Mouse (Mus musculus) embryonic facial prominence, embryonic 11.5 days (tissue): ENCODE results near the gene Txndc15. TPM values are rescaled to one million over a fixed set of nuclear protein-coding genes. Genes with fewer than 3 reads are reported as not detected.
A peak's percentile ranks its signal among the peaks of the same experiment; 100 is the strongest.

Experiments used
- ATAC-seq: fragments of 200-750 bp; cut with Nextera tagmentation; replicated peaks from 2 replicates; pipeline ENCODE4 v1.8.0; 2017; ENCODE audit warnings: low read depth; ENCODE audit not compliant: insufficient number of reproducible peaks, low FRiP score, low TSS enrichment
- DNase-seq: peaks from one replicate; pipeline ENCODE4 v3.0.0-alpha.2; 2015; ENCODE audit warnings: low spot score
- H3K27ac ChIP-seq: fragments of 300-500 bp; sonication (generic); replicated peaks from 2 replicates; pipeline ENCODE4 v1.5.1; 2014; ENCODE audit warnings: mild to moderate bottlenecking, low read depth, low read length, control low read depth
- H3K27me3 ChIP-seq: fragments of 300-500 bp; sonication (generic); 2 replicates; pipeline ENCODE4 v1.6.1; 2014; ENCODE audit warnings: mild to moderate bottlenecking, low read length, moderate library complexity, mixed read lengths; ENCODE audit not compliant: control insufficient read depth, insufficient read depth
- H3K36me3 ChIP-seq: fragments of 300-500 bp; sonication (generic); replicated peaks from 2 replicates; pipeline ENCODE4 v1.6.1; 2014; ENCODE audit warnings: low read depth, mild to moderate bottlenecking, low read length, moderate library complexity, mixed read lengths; ENCODE audit not compliant: control insufficient read depth, insufficient read depth
- H3K4me1 ChIP-seq: fragments of 300-500 bp; sonication (generic); 2 replicates; pipeline ENCODE4 v1.6.1; 2014; ENCODE audit warnings: low read length, mixed read lengths; ENCODE audit not compliant: control insufficient read depth, insufficient read depth
- H3K4me2 ChIP-seq: fragments of 300-500 bp; sonication (generic); 2 replicates; pipeline ENCODE4 v1.6.1; 2014; ENCODE audit warnings: low read depth, mild to moderate bottlenecking, control low read depth, low read length, moderate library complexity
- H3K4me3 ChIP-seq: fragments of 300-500 bp; sonication (generic); 2 replicates; pipeline ENCODE4 v1.5.1; 2014; ENCODE audit warnings: low read depth, low read length, control low read depth
- H3K9ac ChIP-seq: fragments of 300-500 bp; sonication (generic); replicated peaks from 2 replicates; pipeline ENCODE4 v1.6.1; 2014; ENCODE audit warnings: mild to moderate bottlenecking, control low read depth, low read length
- H3K9me3 ChIP-seq: fragments of 300-500 bp; sonication (generic); replicated peaks from 2 replicates; pipeline ENCODE4 v1.6.1; 2016; ENCODE audit warnings: mild to moderate bottlenecking, low read length, inconsistent platforms, mixed read lengths; ENCODE audit not compliant: control insufficient read depth
- WGBS: fragments of 180-500 bp; shearing (Covaris S2); extraction: QIAGEN DNeasy Blood & Tissue Kit; methylation state at CpG from one replicate; pipeline ENCODE4 v1.1.7; 2014; 5-methylcytosine and 5-hydroxymethylcytosine counted together
- polyA plus RNA-seq: library from polyadenylated mRNA; unstranded; fragments of >200 nt; fragmentation: Nextera tagmentation; extraction: Ambion mirVana; gene quantifications from 2 replicates; pipeline ENCODE4 v1.2.1, GENCODE M21; 2014

Txndc15 gene
- polyA plus RNA-seq: 97.6 and 99.6 TPM in 2 replicates

DNA sequence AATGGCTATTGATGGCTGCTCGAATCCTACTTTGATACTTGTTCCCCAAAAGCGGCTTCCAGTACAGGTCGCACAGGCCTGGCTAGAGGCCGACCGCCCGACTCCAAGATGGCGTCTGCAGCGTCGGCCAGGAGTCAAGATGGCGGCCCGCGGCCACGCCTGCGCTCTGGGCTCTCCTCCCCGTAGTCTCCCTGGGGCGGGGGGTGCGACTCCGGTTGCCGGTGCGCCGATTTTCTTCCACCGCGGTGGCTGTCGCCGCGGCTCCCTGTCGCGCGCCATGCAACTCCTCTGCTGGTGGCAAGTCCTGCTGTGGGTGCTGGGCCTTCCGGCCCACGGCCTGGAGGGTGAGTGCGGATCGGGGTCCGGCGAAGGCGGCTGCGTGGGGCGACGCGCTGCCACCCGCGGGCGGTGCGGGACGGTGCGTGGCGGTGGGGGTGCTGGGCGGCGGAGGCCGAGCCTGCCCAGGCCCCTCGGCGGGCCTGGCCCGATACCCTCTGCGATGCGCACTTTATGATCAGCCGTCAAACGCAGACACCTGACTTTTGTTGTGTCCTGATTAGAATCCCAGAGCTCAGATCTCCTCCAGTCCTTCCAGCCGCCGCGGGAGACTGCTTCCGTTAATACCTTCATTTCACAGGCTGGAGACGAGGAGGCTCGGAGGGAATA is at the start of gene Txndc15:
Txndc15 (plus strand) TSS at position 150 of the 666 bp plus-strand sequence.
- 2% methylated on average over 49 of the region's 63 CpGs for WGBS
- peak; percentile 89 for DNase-seq
- Histone ChIP-seq H3K4me2 (peak within 1 kb of the TSS; percentile 64), H3K9ac (peak within 1 kb of the TSS; percentile 96), H3K36me3 (no peaks in the 10 kb centered on the region; the same call in 1 of the 2 replicates), H3K4me3 (peak within 1 kb of the TSS; percentile 91), H3K27me3 (no peaks in the 10 kb centered on the region), H3K4me1 (no peaks in the 10 kb centered on the region), H3K27ac (peak within 1 kb of the TSS; percentile 73), H3K9me3 (no peaks in the 10 kb centered on the region)
- ATAC-seq: peak; percentile 83

GRCm38 (mm10) chr13:55668550-55668949 is 45.9 kb upstream of the Txndc15 start:
- 78% methylated on average over 6 of the region's 6 CpGs for WGBS
- H3K9me3 ChIP-seq: no peaks in the 10 kb centered on the region
- peak; percentile 64 for DNase-seq
- H3K9ac ChIP-seq: no peak overlapping the region
- no peaks in the 10 kb centered on the region for H3K27me3 ChIP-seq
- no peaks in the 10 kb centered on the region for H3K4me1 ChIP-seq
- H3K4me3 ChIP-seq: no peak overlapping the region
- H3K27ac ChIP-seq: no peak overlapping the region
- peaks cover 27% of the 10 kb centered on the region for H3K36me3 ChIP-seq
- H3K4me2 ChIP-seq: no peak overlapping the region
- no peak for ATAC-seq

- no peak overlapping the region for H3K27ac ChIP-seq
- no peak overlapping the region for H3K4me2 ChIP-seq
- H3K9me3 ChIP-seq: no peaks in the 10 kb centered on the region
- DNase-seq (no peak), ATAC-seq (no peak)
- no peak overlapping the region for H3K9ac ChIP-seq
- WGBS: 96% methylated on average over 6 of the region's 6 CpGs
- no peaks in the 10 kb centered on the region for H3K4me1 ChIP-seq
- H3K36me3 ChIP-seq: peaks cover 21% of the 10 kb centered on the region
- no peak overlapping the region for H3K4me3 ChIP-seq
- no peaks in the 10 kb centered on the region for H3K27me3 ChIP-seq
These were observed 41.7 kb upstream of the Txndc15 start for GRCm38 (mm10) chr13:55672711-55673110.

DNA sequence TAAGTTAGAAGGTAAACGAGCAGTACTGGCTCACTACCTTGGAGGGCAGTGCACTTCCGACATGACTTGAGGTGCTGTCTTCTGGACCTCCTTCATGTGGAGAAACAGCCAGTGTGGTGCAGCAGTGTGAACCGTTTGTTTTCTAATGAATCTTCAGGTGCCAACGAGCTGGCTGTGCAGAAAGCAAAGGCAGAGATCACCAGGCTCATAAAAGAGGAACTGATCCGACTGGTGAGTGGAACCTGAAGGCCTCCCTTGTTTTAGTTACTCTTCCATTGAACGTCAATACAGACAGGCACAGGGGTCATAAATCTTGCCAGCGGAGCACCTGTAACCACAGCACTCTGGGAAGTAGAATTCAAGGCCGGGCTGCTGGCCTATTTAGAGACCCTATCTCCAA is 37.1 kb upstream of the Txndc15 start:
- no peak overlapping the region for H3K27ac ChIP-seq
- no peak overlapping the region for H3K4me3 ChIP-seq
- ATAC-seq (no peak), DNase-seq (no peak)
- no peak overlapping the region for H3K4me2 ChIP-seq
- no peaks in the 10 kb centered on the region for H3K9me3 ChIP-seq
- H3K9ac ChIP-seq: no peak overlapping the region
- H3K27me3 ChIP-seq: no peaks in the 10 kb centered on the region
- no peaks in the 10 kb centered on the region for H3K4me1 ChIP-seq
- WGBS: 90% methylated on average over 8 of the region's 8 CpGs
- peaks cover 15% of the 10 kb centered on the region for H3K36me3 ChIP-seq

DNA sequence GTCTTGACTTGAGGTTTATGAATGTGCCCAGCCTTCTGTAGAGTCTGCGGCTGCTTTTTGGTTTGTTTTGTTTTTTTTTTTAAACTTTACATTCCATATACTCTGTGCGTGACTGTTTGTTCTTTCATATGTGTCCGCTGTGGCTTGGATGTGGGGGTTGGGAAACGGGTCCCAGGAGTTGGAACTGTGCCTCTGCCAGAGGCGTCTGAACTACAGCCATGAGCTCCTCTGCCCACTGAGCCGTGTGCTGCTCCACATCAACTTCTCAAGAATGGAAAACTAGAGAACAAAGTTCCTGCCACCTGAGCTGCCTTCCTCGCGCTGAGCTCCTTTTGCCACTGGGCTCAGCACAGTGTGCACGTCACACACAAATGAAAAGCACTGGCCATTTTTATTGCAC is 32.2 kb upstream of the Txndc15 start:
- no peak overlapping the region for H3K4me2 ChIP-seq
- ATAC-seq (no peak), DNase-seq (no peak)
- no peak overlapping the region for H3K9ac ChIP-seq
- no peak overlapping the region for H3K27ac ChIP-seq
- H3K27me3 ChIP-seq: no peaks in the 10 kb centered on the region
- H3K4me3 ChIP-seq: no peak overlapping the region
- H3K36me3 ChIP-seq: peaks cover 4% of the 10 kb centered on the region
- no peaks in the 10 kb centered on the region for H3K4me1 ChIP-seq
- WGBS: 92% methylated on average over 9 of the region's 9 CpGs
- no peaks in the 10 kb centered on the region for H3K9me3 ChIP-seq

- WGBS: 83% methylated on average over 3 of the region's 3 CpGs
- DNase-seq: no peak
- ATAC-seq: no peak
- H3K27ac ChIP-seq: no peak overlapping the region
- no peaks in the 10 kb centered on the region for H3K27me3 ChIP-seq
- no peaks in the 10 kb centered on the region for H3K9me3 ChIP-seq
- no peak overlapping the region for H3K4me2 ChIP-seq
- no peaks in the 10 kb centered on the region for H3K4me1 ChIP-seq
- H3K9ac ChIP-seq: no peak overlapping the region
- no peak overlapping the region for H3K4me3 ChIP-seq
- H3K36me3 ChIP-seq: peaks cover 4% of the 10 kb centered on the region
These were observed 30.9 kb upstream of the Txndc15 start for GRCm38 (mm10) chr13:55683581-55683980.

DNA sequence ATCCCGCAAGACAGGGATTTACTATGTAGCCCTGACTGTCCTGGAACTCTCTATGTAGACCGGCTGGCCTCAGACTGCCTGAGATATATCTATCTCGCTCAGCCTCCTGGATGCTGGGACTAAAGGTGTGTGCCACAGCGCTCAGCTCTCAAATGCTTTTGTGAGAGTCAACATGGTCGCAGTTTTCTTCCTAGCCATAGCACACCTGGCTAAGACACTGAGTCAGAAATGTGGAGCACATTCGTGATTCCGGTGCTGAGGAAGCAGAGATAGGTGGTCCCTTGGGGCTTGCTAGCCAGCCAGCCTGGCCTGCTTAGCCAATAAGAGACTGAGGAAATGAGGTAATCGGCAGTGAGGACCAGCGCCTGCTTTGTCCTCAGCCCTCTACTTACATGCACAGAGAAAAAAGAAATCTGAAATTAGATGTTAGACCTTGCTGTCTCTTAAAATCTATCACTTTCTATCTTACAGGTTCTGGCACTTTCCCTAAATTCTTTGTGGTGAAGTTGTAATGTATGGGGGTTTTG is 28.3 kb upstream of the Txndc15 start:
- ATAC-seq (no peak), DNase-seq (peak; percentile 49)
- H3K9ac ChIP-seq: no peak overlapping the region
- no peak overlapping the region for H3K27ac ChIP-seq
- H3K4me3 ChIP-seq: no peak overlapping the region
- no peaks in the 10 kb centered on the region for H3K4me1 ChIP-seq
- H3K27me3 ChIP-seq: no peaks in the 10 kb centered on the region
- 55% methylated on average over 9 of the region's 9 CpGs for WGBS
- H3K9me3 ChIP-seq: no peaks in the 10 kb centered on the region
- H3K4me2 ChIP-seq: no peak overlapping the region
- H3K36me3 ChIP-seq: no peaks in the 10 kb centered on the region; the same call in 1 of the 2 replicates

DNA sequence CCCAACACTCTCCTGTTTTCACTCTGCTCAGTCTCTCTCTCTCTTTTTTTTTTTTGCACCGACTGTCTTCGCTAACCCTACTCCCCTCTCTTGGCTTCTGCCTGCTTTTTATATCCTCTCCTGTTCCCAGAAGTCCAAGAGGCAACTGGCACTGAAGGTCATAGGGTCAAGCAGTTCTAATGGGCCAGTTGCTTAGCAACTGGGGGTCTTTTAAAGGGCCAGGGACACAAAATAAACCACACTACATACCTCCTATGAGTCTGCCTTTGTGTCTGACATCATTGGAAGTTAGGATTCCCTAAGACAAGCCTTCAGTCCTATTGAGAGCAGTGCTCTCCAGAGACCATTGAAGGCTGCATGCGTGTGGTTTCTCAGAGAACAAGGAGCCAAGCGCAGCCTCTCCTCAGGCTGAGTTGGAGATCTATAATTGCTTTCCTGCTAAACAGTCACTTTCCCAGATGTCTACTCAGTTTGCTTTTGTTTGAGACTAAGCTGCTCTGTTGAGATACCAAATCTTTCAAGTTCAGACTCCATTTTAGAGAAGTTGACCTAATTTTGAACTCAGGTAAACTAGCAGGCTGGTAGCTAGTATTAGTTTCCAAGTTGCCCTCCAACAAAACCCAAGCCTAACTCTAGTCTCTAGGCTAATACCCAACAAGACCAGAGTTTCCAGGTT is 26.4 kb upstream of the Txndc15 start:
- Histone ChIP-seq H3K4me3 (no peak overlapping the region), H3K4me1 (no peaks in the 10 kb centered on the region), H3K9me3 (no peaks in the 10 kb centered on the region), H3K27me3 (no peaks in the 10 kb centered on the region), H3K4me2 (no peak overlapping the region), H3K9ac (no peak overlapping the region), H3K36me3 (no peaks in the 10 kb centered on the region), H3K27ac (no peak overlapping the region)
- 25% methylated on average over 4 of the region's 4 CpGs for WGBS
- ATAC-seq: no peak
- peak; percentile 56 for DNase-seq
